Mouse (Mus musculus) gastrocnemius, postnatal 14 days (tissue): ENCODE data around the gene Olfr364-ps1. TPM values are rescaled to one million over a fixed set of nuclear protein-coding genes. Genes with fewer than 3 reads are reported as not detected.

Experiments
- DNase-seq: peaks from one replicate; pipeline ENCODE4 v3.0.0; 2021; ENCODE audit warnings: mixed read lengths
- intact Hi-C: fragments of 180-260 bp; cut with DNase I; formaldehyde crosslinking; loops from one replicate; pipeline ENCODE4 v1.15.1; 2025; ENCODE audit warnings: low total_unique reads
- long read RNA-seq, 2 experiments: library from polyadenylated mRNA; stranded (forward); transcript quantifications; one replicate each; pipeline ENCODE4 v2.0.0; 2021
- total RNA-seq, 2 experiments: library from RNA; stranded (reverse); gene quantifications; 2 replicates each; pipeline ENCODE4 v1.2.3; 2021

Olfr364-ps1 gene
- not detected for total RNA-seq
- long read RNA-seq, experiment 1 = 0 reads
- long read RNA-seq, experiment 2 = 0 reads

DNA sequence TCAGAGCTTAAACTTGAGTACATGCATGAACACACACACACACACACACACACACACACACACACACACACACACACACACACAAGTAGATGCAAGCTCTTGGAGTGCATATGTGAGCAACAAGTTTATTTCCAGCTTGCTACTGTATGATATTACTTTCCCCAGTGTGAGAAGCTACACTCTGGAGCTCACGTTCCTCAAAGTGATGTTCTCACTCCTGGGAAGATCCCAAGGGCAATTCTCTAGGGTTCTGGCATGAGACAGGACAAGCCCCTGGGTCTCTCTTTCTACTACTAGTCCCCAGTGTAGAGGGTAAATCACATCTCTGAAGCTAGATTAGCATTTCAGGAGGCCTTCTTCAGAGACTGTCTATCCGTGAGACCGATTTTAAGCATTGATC is at the start of gene Olfr364-ps1:
Olfr364-ps1 (plus strand) TSS at position 301 of the 400 bp plus-strand sequence.
- no peak for DNase-seq
- intact Hi-C loops = no loop called here

DNA sequence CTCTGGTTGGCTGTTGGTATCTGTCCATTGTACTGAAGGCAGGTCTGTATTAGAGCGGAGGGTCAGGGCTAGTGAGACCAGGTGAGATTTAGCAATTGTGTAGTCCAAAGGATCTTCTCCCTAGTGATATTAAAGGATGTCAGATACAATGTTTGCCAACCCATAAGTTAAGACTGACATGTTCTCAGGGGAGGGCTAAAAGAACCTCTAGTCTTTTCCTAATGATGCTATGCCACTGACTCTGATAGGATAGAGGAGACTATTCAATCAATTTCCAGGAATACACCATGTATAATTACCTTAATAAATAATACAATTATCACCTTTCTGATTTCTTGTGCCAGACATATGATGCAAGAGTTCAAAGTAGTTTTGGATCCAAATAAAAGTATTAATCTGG is 21.3 kb upstream of the Olfr364-ps1 start, which contains the start of gene Olfr362:
Olfr362 (minus strand) TSS at position 101 of the 400 bp plus-strand sequence.
- intact Hi-C loops = no loop called here
- DNase-seq = no peak

DNA sequence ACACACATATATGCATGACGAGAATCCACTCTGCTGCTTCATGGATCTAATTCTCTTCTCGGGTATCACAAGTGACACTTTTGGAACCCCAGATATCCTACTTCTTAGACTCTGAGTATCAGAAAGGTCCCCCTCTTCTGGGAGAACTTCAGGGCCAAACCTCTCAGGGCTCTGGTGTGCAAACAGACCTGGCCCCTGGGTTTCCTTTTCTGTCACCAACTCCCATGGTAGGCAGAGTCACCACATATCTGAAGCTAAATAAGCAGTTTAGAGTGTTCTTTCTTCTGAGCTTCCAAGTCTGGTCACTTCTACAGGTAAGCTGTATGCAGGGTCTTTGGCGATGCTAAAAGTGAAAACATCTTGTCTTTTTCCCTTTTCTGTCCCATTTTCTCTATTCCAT is 48.8 kb downstream of the Olfr364-ps1 start, which contains the start of gene Olfr365:
Olfr365 (plus strand) TSS at position 301 of the 400 bp plus-strand sequence.
- intact Hi-C loops = no loop called here
- DNase-seq = no peak

Other genes starting within 250 kb of the Olfr364-ps1 start
- not detected for gene Olfr353, start 246.4 kb upstream of the Olfr364-ps1 start, total RNA-seq
- not detected for gene Olfr354, start 233.6 kb upstream of the Olfr364-ps1 start, total RNA-seq
- not detected for gene Olfr355, start 210.4 kb upstream of the Olfr364-ps1 start, total RNA-seq
- not detected for gene Olfr356, start 202.2 kb upstream of the Olfr364-ps1 start, total RNA-seq
- not detected for gene Olfr357, start 145.5 kb upstream of the Olfr364-ps1 start, total RNA-seq
- gene Olfr358, start 130.0 kb upstream of the Olfr364-ps1 start, total RNA-seq = not detected
- gene Olfr360, start 73.6 kb upstream of the Olfr364-ps1 start, total RNA-seq = not detected
- not detected for gene Olfr361, start 50.0 kb upstream of the Olfr364-ps1 start, total RNA-seq
- not detected for gene Olfr362, start 21.4 kb upstream of the Olfr364-ps1 start, total RNA-seq
- not detected for gene Olfr365, start 48.9 kb downstream of the Olfr364-ps1 start, total RNA-seq
- gene Olfr366, start 72.3 kb downstream of the Olfr364-ps1 start, total RNA-seq = not detected
- gene Olfr368, start 187.2 kb downstream of the Olfr364-ps1 start, total RNA-seq = not detected
- gene Pdcl, start 220.0 kb downstream of the Olfr364-ps1 start, total RNA-seq = 10 to 100 TPM; 16.6 to 20.9 TPM